8 mouse cellular contexts compared by ENCODE assay signal in the genomic region with DNA sequence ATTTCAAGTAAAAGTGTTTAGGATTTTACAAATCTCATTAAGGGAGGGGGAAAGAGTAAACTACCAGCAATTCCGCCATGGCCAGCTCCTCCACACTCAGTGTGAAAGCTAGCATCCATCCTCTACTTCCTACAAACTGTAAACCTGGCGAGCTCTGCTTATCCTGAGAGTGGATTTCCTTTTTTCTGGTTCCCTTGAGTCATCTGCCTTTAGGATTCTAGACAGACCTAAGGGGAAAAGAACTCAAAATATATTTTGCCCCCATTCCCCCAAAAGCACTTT. TPM values are rescaled to one million over a fixed set of nuclear protein-coding genes. Genes with fewer than 3 reads are reported as not detected.
DNase-seq lines count a peak whose midpoint lies in the region; ATAC-seq and TF ChIP-seq lines count a peak whose summit lies in the region.

No protein-coding gene starts in this region.

- no peak for DNase-seq in heart, adult 2 months
- DNase-seq in heart, adult 18-20 months = no peak
- DNase-seq in 3T3-L1 (ENCODE audit: low read depth, low spot score) = peak; percentile 64
- no peak for DNase-seq in forebrain, embryonic 11.5 days (ENCODE audit: low spot score)
- no peak for DNase-seq in liver, embryonic 13.5 days
- no peak for DNase-seq in urinary bladder, postnatal 25 days (ENCODE audit: low spot score)
- DNase-seq in layer of hippocampus, postnatal 14 days (ENCODE audit: low spot score in 2 of 2) = no peak
- DNase-seq in spleen, adult 18-20 months = no peak

- peak overlapping the region; percentile 89 for H3K4me3 ChIP-seq in heart, adult 2 months
- H3K4me3 ChIP-seq in forebrain, embryonic 11.5 days (ENCODE audit: low read depth, low read length) = peak overlapping the region; percentile 99
- peak overlapping the region; percentile 94 for H3K4me3 ChIP-seq in liver, embryonic 13.5 days (replicated peaks)

- H3K36me3 ChIP-seq in heart, adult 2 months (ENCODE audit: control insufficient read depth, insufficient read depth, low read length) = peaks cover 39% of the 10 kb centered on the region
- H3K36me3 ChIP-seq in forebrain, embryonic 11.5 days (ENCODE audit: control insufficient read depth, insufficient read depth, low read length) = peaks cover 23% of the 10 kb centered on the region
- H3K36me3 ChIP-seq in liver, embryonic 13.5 days = peaks cover 56% of the 10 kb centered on the region

- no peak for TF ChIP-seq CTCF in heart, adult 2 months (IDR thresholded peaks at IDR 0.05)

- no peaks in the 10 kb centered on the region for H3K27me3 ChIP-seq in heart, adult 2 months (ENCODE audit: control insufficient read depth, insufficient read depth, low read length)
- H3K27me3 ChIP-seq in forebrain, embryonic 11.5 days (ENCODE audit: control insufficient read depth, insufficient read depth, low read length) = no peaks in the 10 kb centered on the region
- no peaks in the 10 kb centered on the region for H3K27me3 ChIP-seq in liver, embryonic 13.5 days

- peak overlapping the region; percentile 96 for H3K9ac ChIP-seq in heart, adult 2 months (ENCODE audit: low read depth, low read length)
- H3K9ac ChIP-seq in forebrain, embryonic 11.5 days (ENCODE audit: low read length) = peak overlapping the region; percentile 99
- peak overlapping the region; percentile 99 for H3K9ac ChIP-seq in liver, embryonic 13.5 days

- H3K27ac ChIP-seq in heart, adult 2 months = peak overlapping the region; percentile 100
- H3K27ac ChIP-seq in forebrain, embryonic 11.5 days (ENCODE audit: low read depth, low read length) = peak overlapping the region; percentile 32; the same call in 1 of the 2 replicates
- H3K27ac ChIP-seq in liver, embryonic 13.5 days = peak overlapping the region; percentile 99

- WGBS in heart, adult 2 months = 0% methylated on average over 2 of the region's 2 CpGs
- 0% methylated on average over 2 of the region's 2 CpGs for WGBS in forebrain, embryonic 11.5 days
- 0% methylated on average over 2 of the region's 2 CpGs for WGBS in liver, embryonic 13.5 days (ENCODE audit: insufficient replicate concordance)

- H3K4me2 ChIP-seq in forebrain, embryonic 11.5 days (ENCODE audit: low read depth, low read length, severe bottlenecking) = peak overlapping the region; percentile 86
- H3K4me2 ChIP-seq in liver, embryonic 13.5 days = peak overlapping the region; percentile 89

- peaks cover 7% of the 10 kb centered on the region for H3K79me2 ChIP-seq in heart, adult 2 months (replicated peaks; ENCODE audit: control insufficient read depth, insufficient read depth, low read length)

- TF ChIP-seq EP300 in heart, adult 2 months (IDR thresholded peaks at IDR 0.05; ENCODE audit: insufficient read depth, low read depth, low read length) = no peak

- intact Hi-C loops in heart, adult 2 months (cut with DNase I) = no loop called here

- no peak for ATAC-seq in forebrain, embryonic 11.5 days (replicated peaks; ENCODE audit: low FRiP score)
- no peak for ATAC-seq in liver, embryonic 13.5 days (ENCODE audit: low read depth)

- TF ChIP-seq POLR2A in heart, adult 2 months (IDR thresholded peaks at IDR 0.05; ENCODE audit: insufficient read depth, low read depth, low read length) = no peak; the same call in 1 of the 2 replicates

- H3K9me3 ChIP-seq in forebrain, embryonic 11.5 days (ENCODE audit: control insufficient read depth, low read length) = no peaks in the 10 kb centered on the region
- no peaks in the 10 kb centered on the region for H3K9me3 ChIP-seq in liver, embryonic 13.5 days (replicated peaks)

- peaks cover 8% of the 10 kb centered on the region for H3K4me1 ChIP-seq in heart, adult 2 months (ENCODE audit: control insufficient read depth, insufficient read depth, low read length)
- H3K4me1 ChIP-seq in forebrain, embryonic 11.5 days (replicated peaks; ENCODE audit: control insufficient read depth, insufficient read depth, low read length) = peaks cover 36% of the 10 kb centered on the region; the same call in 1 of the 2 replicates
- peaks cover 51% of the 10 kb centered on the region for H3K4me1 ChIP-seq in liver, embryonic 13.5 days (replicated peaks)

RNA-seq across cellular contexts. Expression of a gene that starts 29.1 kb away (rescaled TPM):
- 10 to 100 TPM; 57.2 to 70.0 TPM for total RNA-seq in heart, adult 2 months (2021)
- 95.6 and 113 TPM in 2 replicates for polyA plus RNA-seq in heart, adult 2 months (2012; rRNA removed)
- total RNA-seq in heart, adult 18-20 months (2021) = 10 to 100 TPM; 55.1 to 67.8 TPM
- polyA plus RNA-seq in forebrain, embryonic 11.5 days (2014; fragmentation: Nextera tagmentation; extraction: Ambion mirVana) = 65.2 and 66.3 TPM in 2 replicates
- polyA plus RNA-seq in liver, embryonic 13.5 days (2015; fragmentation: Nextera tagmentation; extraction: Ambion mirVana) = 25.2 and 27.5 TPM in 2 replicates
- 10 to 100 TPM; 73.6 to 75.1 TPM for total RNA-seq in layer of hippocampus, postnatal 14 days (2021)

RNA-seq across cellular contexts. Expression of a gene that starts 59.6 kb away (rescaled TPM):
- 10 to 100 TPM; 30.7 to 34.2 TPM for total RNA-seq in heart, adult 2 months (2021)
- 61.3 and 61.5 TPM in 2 replicates for polyA plus RNA-seq in heart, adult 2 months (2012; rRNA removed)
- 10 to 100 TPM; 30.4 to 35.5 TPM for total RNA-seq in heart, adult 18-20 months (2021)
- 5.0 and 5.5 TPM in 2 replicates for polyA plus RNA-seq in forebrain, embryonic 11.5 days (2014; fragmentation: Nextera tagmentation; extraction: Ambion mirVana)
- polyA plus RNA-seq in liver, embryonic 13.5 days (2015; fragmentation: Nextera tagmentation; extraction: Ambion mirVana) = 1.1 and 2.7 TPM in 2 replicates
- 10 to 100 TPM; 24.7 to 32.7 TPM for total RNA-seq in layer of hippocampus, postnatal 14 days (2021)

Comparison
In these comparisons a context has a peak if more than half of its experiments do, and no peak if none do; other contexts are left out.
1. H3K27ac ChIP-seq: peak in every context shown above with its lines; median percentile 100 in heart, adult 2 months; 99 in liver, embryonic 13.5 days; 32 in forebrain, embryonic 11.5 days.